Mouse (Mus musculus): Measurements from ENCODE around the gene Chchd6. TPM values are rescaled to one million over a fixed set of nuclear protein-coding genes. Genes with fewer than 3 reads are reported as not detected.

Chchd6 gene
- polyA plus RNA-seq, 1 experiment from 2014 or later = 80.9 TPM

DNA sequence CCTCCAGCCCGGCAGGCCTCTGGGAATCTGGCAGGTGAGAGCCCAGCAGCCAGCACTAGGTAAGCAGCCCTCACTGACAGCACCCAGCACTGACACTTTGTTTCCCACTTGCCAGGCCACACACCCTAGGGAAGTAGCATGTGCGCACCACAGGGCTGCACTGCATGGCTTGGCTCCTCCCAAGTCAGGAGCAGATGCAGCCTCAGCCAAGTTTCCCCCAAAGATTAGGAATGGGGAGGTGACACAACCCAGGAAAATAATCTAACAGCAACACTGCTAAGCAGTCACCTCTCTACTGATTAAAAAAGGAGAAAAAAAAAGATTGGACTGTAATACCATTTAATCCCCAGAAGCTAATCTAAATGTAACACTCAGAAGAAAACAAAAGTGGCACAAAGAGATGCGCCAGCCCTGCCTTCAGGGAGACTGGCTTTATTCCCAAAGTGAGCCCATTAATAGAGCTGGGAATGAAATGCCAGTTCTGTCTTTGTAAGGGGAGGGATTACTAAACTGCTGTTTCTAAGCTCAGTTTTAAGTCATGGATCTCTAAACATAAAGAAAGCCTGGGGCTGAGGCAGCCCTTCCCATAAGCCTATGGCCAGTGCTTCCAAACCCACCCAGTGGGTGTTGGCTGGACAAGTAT, 188.1 kb downstream of the Chchd6 start:
- 88% methylated on average over 3 of the region's 3 CpGs for WGBS
- Histone ChIP-seq H3K27ac (no peak overlapping the region), H3K4me2 (replicated peaks) (no peak overlapping the region), H3K4me1 (no peaks in the 10 kb centered on the region), H3K9me3 (no peaks in the 10 kb centered on the region), H3K4me3 (no peak overlapping the region), H3K36me3 (no peaks in the 10 kb centered on the region), H3K27me3 (replicated peaks) (no peaks in the 10 kb centered on the region), H3K9ac (no peak overlapping the region)
- ATAC-seq (ENCODE audit: low FRiP score, low read depth) = no peak

DNA sequence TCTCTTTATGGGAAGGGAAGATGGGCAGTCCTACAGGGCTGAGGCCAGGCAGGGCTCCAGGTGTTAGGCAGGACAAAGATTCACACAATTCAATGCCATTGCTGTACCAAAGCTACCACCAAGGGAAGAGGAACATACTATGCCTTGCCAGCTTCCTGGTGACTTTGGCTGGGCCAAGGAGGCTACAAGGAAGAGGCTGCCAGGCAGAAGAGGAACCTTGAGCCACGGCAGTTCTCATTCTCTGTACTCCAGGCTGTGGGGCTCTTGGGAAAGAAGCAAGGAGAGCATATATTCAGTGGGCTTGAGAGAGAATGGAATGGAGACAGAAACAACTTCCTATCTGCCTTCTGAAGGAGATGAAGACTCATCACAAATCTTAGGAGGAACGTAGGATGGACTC, 190.5 kb downstream of the Chchd6 start:
- no peaks in the 10 kb centered on the region for H3K36me3 ChIP-seq
- no peak overlapping the region for H3K9ac ChIP-seq
- H3K27me3 ChIP-seq (replicated peaks) = no peaks in the 10 kb centered on the region
- no peak overlapping the region for H3K4me3 ChIP-seq
- no peak for ATAC-seq (ENCODE audit: low FRiP score, low read depth)
- no peak overlapping the region for H3K27ac ChIP-seq
- no peaks in the 10 kb centered on the region for H3K9me3 ChIP-seq
- no peaks in the 10 kb centered on the region for H3K4me1 ChIP-seq
- no peak overlapping the region for H3K4me2 ChIP-seq (replicated peaks)
- WGBS = 82% methylated on average over 2 of the region's 2 CpGs

DNA sequence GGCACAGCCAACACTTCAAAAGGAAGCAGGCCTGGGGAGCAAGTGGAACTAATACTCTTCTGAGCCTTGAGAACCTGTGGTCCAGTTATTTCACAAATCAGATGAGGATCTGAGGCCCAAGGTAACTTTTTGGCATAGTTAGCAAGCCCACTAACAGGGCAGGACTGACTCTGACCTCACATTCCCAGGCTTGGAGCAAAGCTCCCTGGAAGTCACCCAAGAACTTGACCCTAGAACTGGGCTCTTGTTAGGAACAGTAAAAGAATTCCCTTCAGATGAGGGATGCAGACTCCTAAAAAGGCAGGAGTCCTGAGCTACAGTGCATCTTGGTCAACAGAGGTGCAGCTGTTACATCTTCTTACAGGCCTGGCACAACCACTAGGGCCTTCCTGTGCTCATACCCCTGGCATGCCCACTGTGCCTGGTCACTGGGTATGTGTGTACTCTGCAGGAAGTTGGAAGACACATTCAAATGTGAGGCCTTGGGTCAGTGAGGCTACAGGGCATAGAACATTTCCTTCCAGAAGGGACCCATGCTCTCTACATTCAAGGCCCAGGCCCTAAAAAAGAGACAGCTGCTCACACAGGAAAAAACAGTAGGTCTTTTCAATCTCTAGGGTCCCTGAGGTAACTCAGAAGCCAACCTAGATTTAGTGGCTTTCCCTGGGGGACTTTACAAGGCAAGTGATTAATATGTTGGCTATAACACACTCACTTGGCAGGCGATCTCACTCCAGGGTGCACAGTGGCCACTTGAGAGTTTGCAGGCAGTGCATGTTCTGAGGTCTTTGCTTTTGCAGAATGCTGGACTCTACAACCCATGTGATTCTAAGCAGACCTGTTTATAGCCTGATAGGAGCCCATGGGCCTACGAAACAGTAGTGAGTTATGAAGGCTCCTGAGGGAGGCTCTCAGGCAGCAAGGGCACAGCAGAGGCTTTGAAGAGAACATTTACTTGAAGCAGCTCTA, 191.9 kb downstream of the Chchd6 start:
- ATAC-seq (ENCODE audit: low FRiP score, low read depth) = no peak
- WGBS = 62% methylated on average over 2 of the region's 2 CpGs
- Histone ChIP-seq H3K4me2 (replicated peaks) (no peak overlapping the region), H3K27ac (no peak overlapping the region), H3K27me3 (replicated peaks) (no peaks in the 10 kb centered on the region), H3K9ac (no peak overlapping the region), H3K9me3 (no peaks in the 10 kb centered on the region), H3K4me1 (no peaks in the 10 kb centered on the region), H3K4me3 (no peak overlapping the region), H3K36me3 (no peaks in the 10 kb centered on the region)

DNA sequence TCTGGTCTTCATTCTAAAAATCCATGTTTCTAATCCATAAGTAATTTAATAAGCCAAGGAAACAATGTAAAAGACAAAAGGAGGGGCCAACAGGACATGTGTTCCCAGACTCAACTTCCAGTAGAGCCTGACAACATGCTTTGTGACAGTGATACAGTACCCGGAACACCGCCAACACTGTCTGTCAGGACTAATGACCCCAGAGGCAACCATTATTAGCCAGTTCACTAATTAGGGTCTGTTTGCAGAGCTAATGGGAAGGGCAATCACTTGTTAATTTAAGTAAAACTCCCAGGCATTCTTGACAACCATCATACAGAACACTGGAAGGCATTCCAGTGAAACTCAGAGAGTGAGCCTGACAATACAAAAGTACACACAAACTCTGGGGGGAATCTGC, 193.0 kb downstream of the Chchd6 start:
- Histone ChIP-seq H3K27ac (no peak overlapping the region), H3K4me1 (no peaks in the 10 kb centered on the region), H3K4me3 (no peak overlapping the region), H3K9me3 (no peaks in the 10 kb centered on the region), H3K9ac (no peak overlapping the region), H3K4me2 (replicated peaks) (no peak overlapping the region), H3K36me3 (no peaks in the 10 kb centered on the region), H3K27me3 (replicated peaks) (no peaks in the 10 kb centered on the region)
- no peak for ATAC-seq (ENCODE audit: low FRiP score, low read depth)
- WGBS = 55% methylated on average over 2 of the region's 2 CpGs

DNA sequence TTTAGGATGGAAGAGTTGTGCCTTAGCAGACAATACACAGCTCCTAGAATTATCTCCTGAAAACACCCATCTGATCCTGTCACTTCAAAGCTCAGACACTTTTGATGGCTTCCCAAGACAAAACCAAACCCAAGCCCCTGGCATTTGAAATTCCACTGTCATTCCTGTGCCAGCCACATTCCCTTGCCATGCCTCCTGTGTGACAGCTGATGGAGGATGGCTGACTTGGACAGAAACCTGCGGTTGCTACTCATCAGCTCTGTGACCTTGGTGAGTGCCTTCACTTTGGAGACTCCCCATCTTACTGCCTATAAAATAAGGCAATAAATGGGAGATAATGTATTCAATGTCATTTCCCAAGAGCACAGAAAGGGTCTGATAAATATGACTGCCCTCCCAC, 195.9 kb downstream of the Chchd6 start:
- WGBS = 92% methylated on average over 1 of the region's 1 CpGs
- no peak overlapping the region for H3K27ac ChIP-seq
- H3K4me2 ChIP-seq (replicated peaks) = no peak overlapping the region
- H3K9me3 ChIP-seq = no peaks in the 10 kb centered on the region
- ATAC-seq (ENCODE audit: low FRiP score, low read depth) = no peak
- no peaks in the 10 kb centered on the region for H3K27me3 ChIP-seq (replicated peaks)
- no peaks in the 10 kb centered on the region for H3K4me1 ChIP-seq
- no peaks in the 10 kb centered on the region for H3K36me3 ChIP-seq
- H3K4me3 ChIP-seq = no peak overlapping the region
- no peak overlapping the region for H3K9ac ChIP-seq

DNA sequence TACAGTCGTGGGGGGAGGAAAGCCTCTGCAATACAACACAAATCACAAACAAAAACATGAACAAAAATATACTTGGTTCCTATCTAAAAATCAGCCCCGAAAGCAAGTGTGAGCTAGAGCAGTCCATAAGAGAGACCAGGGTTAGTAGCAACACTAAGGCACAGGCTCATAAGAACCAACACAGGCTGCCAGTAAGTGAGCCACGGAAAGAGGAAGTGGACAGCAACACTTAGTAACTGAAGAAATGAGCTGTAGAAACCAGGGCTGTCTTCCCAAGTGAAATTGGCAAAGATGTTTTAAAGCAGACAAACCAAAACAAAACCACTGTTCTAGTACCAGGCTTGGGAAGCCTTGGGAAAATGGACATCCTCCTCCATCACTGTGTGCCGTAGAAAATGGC, 197.5 kb downstream of the Chchd6 start:
- WGBS = 89% methylated on average over 4 of the region's 4 CpGs

DNA sequence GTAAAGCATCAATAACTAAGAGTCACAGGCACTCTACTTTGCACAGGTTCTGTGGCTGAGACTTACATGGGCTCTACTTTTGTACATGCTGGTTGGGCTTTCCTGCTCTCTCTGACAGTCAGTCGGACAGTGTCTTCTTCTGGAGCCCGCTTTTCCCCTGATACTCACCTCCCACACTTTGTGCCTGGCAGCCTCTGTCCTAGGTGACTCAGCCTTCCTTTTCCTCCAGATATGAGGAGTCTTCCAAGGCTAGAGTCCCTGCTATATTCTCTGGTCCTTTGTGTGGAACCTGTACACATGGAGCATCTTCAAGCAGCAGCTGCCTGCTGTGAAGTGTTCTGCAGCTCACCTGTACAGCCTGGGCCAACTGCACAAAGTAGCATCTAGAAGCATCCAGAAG, 201.6 kb downstream of the Chchd6 start:
- Histone ChIP-seq H3K4me2 (replicated peaks) (no peak overlapping the region), H3K36me3 (no peaks in the 10 kb centered on the region), H3K9me3 (no peaks in the 10 kb centered on the region), H3K27ac (no peak overlapping the region), H3K4me1 (no peaks in the 10 kb centered on the region), H3K9ac (no peak overlapping the region), H3K4me3 (no peak overlapping the region), H3K27me3 (replicated peaks) (no peaks in the 10 kb centered on the region)
- ATAC-seq (ENCODE audit: low FRiP score, low read depth) = no peak
- WGBS = 95% methylated on average over 2 of the region's 2 CpGs

More for the DNA sequence above, 197.5 kb downstream of the Chchd6 start:
- ATAC-seq (ENCODE audit: low FRiP score, low read depth) = no peak
- no peaks in the 10 kb centered on the region for H3K9me3 ChIP-seq
- H3K27me3 ChIP-seq (replicated peaks) = no peaks in the 10 kb centered on the region
- no peaks in the 10 kb centered on the region for H3K4me1 ChIP-seq
- H3K36me3 ChIP-seq = no peaks in the 10 kb centered on the region
- H3K9ac ChIP-seq = no peak overlapping the region
- H3K4me2 ChIP-seq (replicated peaks) = no peak overlapping the region
- H3K4me3 ChIP-seq = no peak overlapping the region
- H3K27ac ChIP-seq = no peak overlapping the region

DNA sequence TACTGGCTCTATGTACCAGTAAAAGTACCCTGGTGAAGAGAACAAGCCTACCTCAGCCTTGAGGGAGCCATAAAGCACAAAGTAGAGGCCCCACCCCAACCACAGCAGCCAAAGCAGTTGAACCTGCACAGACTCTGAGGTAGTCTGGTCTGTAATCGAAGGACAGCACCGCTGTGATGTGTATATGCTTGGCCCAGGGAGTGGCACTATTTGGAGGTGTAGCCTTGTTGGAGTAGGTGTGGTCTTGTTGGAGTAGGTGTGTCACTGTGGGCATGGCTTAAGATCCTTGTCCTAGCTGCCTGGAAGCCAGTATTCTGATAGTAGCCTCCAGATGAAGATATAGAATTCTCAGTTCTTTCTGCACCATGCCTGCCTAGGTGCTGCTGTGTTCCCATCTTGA, 203.2 kb downstream of the Chchd6 start:
- 86% methylated on average over 2 of the region's 2 CpGs for WGBS
- no peak overlapping the region for H3K4me2 ChIP-seq (replicated peaks)

DNA sequence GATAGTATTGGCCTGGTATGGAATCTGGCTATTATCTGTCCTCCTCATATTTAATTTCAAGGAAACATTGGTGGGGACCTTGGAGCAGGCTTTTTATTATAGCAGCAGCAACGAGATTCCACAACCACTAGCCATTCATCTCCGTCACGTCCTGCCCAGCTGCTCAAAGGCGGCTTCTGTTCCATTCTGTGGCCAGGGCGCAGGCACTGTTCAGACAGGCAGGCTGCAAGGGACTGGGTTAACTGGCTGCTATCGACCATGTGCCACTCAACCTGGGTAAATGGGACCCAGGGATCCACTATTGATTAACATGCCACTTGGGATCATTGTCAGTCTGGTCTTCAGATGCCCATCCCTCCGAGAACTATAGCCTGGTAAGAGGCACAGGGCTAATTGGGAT, 205.7 kb downstream of the Chchd6 start:
- Histone ChIP-seq H3K9me3 (no peaks in the 10 kb centered on the region), H3K36me3 (no peaks in the 10 kb centered on the region), H3K4me2 (replicated peaks) (no peak overlapping the region), H3K4me1 (no peaks in the 10 kb centered on the region), H3K9ac (no peak overlapping the region), H3K27me3 (replicated peaks) (no peaks in the 10 kb centered on the region), H3K4me3 (no peak overlapping the region), H3K27ac (no peak overlapping the region)
- 66% methylated on average over 7 of the region's 7 CpGs for WGBS
- no peak for ATAC-seq (ENCODE audit: low FRiP score, low read depth)

More for the DNA sequence above, 203.2 kb downstream of the Chchd6 start:
- H3K36me3 ChIP-seq = no peaks in the 10 kb centered on the region
- H3K4me1 ChIP-seq = no peaks in the 10 kb centered on the region
- ATAC-seq (ENCODE audit: low FRiP score, low read depth) = no peak
- H3K9ac ChIP-seq = no peak overlapping the region
- H3K27ac ChIP-seq = no peak overlapping the region
- H3K4me3 ChIP-seq = no peak overlapping the region
- no peaks in the 10 kb centered on the region for H3K9me3 ChIP-seq
- no peaks in the 10 kb centered on the region for H3K27me3 ChIP-seq (replicated peaks)

DNA sequence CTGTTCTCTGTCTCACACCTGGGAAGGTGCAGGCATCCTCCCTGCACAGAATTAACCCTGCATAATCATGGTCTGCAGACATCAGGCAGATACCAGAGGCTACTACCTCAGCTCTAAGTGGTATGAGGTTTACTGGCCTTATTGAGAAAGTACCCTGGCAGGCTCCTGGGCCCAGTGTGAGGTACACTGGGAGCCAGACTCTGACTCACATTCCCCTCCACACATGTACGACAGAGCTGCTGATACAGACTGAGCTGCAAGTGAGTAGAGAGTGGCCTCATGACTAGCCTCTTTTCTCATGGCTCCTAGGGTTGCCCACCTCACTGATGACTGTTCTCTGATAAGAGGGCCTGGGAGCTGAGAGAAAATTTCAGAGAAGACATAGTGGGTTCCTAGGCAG, 208.5 kb downstream of the Chchd6 start:
- Histone ChIP-seq H3K4me1 (no peaks in the 10 kb centered on the region; the same call in 1 of the 2 replicates), H3K27me3 (replicated peaks) (no peaks in the 10 kb centered on the region), H3K4me3 (no peak overlapping the region), H3K4me2 (replicated peaks) (no peak overlapping the region), H3K9me3 (no peaks in the 10 kb centered on the region), H3K36me3 (no peaks in the 10 kb centered on the region), H3K9ac (no peak overlapping the region), H3K27ac (no peak overlapping the region)
- ATAC-seq (ENCODE audit: low FRiP score, low read depth) = no peak
- 92% methylated on average over 1 of the region's 1 CpGs for WGBS

DNA sequence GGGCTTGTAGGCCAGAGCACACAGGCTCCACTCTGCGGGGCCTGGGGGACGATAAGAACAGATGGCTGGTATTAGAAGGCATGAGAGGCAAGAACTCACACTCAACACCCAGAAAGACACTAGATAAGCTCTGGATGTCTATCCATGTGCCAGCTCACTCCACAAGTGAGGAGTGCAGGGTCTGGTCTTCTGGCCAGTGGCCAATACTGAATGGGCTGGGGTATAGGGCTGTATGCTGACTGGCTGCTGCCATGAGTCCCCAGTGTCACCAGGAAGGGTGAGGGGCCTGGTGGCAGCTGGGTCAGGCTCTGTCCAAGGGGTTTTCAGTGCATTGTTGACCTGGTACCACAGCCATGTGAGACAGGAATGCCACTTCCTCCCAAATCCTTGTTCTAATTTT, 210.8 kb downstream of the Chchd6 start:
- H3K36me3 ChIP-seq = no peaks in the 10 kb centered on the region
- no peaks in the 10 kb centered on the region; the same call in 1 of the 2 replicates for H3K4me1 ChIP-seq
- no peaks in the 10 kb centered on the region for H3K27me3 ChIP-seq (replicated peaks)
- H3K4me2 ChIP-seq (replicated peaks) = no peak overlapping the region
- 91% methylated on average over 2 of the region's 2 CpGs for WGBS
- H3K4me3 ChIP-seq = no peak overlapping the region
- H3K27ac ChIP-seq = no peak overlapping the region
- no peak for ATAC-seq (ENCODE audit: low FRiP score, low read depth)
- no peak overlapping the region for H3K9ac ChIP-seq
- H3K9me3 ChIP-seq = no peaks in the 10 kb centered on the region

DNA sequence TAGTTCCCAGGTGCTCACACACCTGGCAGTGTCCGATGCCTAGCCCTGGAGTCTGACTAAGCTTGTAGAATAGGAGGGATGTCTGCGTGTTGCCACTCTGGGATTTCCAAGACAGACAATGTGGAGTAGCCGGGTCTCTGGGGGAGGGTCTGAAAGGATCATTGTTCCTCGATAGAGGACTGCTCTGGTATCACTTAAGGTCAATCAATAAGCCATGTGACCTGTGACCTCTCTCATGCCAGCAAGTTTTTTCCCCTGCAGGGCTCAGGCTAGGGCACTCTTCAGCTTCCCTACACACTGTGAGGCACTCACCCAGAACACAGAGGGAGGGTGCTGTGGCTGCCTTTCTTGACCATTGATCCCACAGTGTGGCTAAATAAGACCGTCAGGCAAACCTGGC, 213.6 kb downstream of the Chchd6 start:
- Histone ChIP-seq H3K4me2 (replicated peaks) (no peak overlapping the region), H3K27me3 (replicated peaks) (no peaks in the 10 kb centered on the region), H3K9ac (no peak overlapping the region), H3K27ac (no peak overlapping the region), H3K4me1 (no peaks in the 10 kb centered on the region; the same call in 1 of the 2 replicates), H3K4me3 (no peak overlapping the region), H3K36me3 (no peaks in the 10 kb centered on the region), H3K9me3 (no peaks in the 10 kb centered on the region)
- ATAC-seq (ENCODE audit: low FRiP score, low read depth) = no peak
- 28% methylated on average over 5 of the region's 5 CpGs for WGBS

All from neural tube, embryonic 12.5 days (tissue).